Mouse (Mus musculus) frontal cortex, postnatal 10 days (tissue): ENCODE results near the gene Qpctl.
"Not testable (repeated sequence)": the region's sequence is repeated elsewhere in the genome, so short reads cannot be mapped to it uniquely, and the experiment has no call there.

Experiments used
- DNase-seq, 2 experiments: peaks; one replicate each; pipeline ENCODE4 v3.0.0; 2022; ENCODE audit warnings: low spot score in 2 of 2, mixed read lengths in 1 of 2

The Qpctl gene

DNA sequence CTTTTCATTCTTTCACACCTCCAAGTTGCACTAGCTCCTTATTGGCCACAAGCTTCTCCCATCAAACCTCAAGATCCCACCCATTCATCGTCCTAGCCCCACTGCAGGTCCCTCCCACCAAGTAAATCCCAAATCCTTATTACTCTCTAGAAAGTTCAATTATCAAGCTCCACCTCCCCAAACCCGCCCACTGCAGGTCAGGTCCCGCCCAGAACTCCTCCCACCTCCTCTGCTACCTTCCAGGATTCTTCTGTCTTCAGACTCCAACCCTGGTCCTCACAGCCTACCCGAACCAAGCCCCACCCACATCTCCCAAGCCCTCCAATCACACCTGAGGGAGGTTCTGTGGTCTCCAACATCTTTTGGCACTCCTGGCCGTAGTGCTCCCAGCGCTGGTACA, 15.1 kb upstream of the Qpctl start:
- DNase-seq = no peak

- no peak for DNase-seq
Observed at GRCm38 (mm10) chr7:19163752-19164151, 14.7 kb upstream of the Qpctl start.

DNA sequence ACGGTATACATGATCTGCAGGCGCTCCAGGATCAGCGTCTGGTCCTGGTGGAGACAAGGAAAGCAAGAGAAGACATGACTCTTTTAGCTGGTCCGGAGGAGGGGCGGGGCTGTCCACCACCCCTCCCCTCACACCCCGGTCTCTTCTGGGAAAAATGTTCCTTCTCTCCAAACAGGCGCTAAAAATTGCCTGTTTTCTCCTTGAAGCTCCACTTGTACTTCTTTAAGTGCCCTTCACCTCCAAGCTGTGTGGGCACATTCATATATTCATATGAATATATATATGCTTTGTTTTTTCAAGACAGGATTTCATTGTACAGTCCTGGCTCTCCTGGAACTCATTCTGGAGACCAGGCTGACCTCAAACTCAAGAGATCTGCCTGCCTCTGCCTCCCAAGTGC, 13.8 kb upstream of the Qpctl start:
- no peak for DNase-seq

- DNase-seq = no peak
Observed at GRCm38 (mm10) chr7:19160115-19160514, 11.0 kb upstream of the Qpctl start.

DNA sequence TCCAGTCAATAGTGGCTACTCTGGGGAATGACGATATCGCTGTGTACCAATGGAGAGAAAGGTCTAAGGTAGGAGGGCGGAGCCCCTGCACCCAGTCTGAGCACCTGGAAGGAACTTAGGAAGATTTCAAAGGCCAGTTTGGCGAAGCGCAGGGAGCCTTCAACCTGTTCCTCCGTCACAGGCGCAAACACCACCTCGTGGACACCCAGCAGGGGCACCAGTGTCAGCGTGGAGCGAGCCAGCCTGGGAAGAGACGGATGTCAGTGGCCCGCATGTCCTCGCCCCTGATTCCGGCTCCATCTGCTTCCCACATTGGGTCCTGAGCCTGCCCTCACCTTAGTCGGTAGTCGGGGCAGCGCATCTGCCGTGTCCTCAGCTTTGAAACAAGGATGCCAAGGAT, 10.3 kb upstream of the Qpctl start:
- DNase-seq = no peak

DNA sequence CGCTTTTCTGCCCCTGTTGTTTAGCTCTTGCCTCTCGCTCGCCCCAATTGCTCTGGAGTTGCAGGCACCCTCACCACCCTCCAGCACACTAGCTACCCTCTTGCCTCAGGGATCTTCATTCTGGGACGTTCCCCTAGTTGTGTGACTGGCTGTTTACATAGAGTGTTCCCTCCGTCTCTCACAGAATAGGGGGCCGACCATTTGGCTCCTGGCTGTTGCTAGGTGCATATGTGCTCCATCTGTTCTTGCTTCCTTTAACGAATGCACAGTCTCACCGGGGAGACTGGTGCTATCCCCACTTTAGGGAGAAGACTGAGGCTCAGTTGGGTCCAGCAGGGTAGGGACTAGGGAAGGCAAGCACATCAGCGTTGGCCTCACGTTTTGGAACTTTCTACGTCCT, 9.5 kb upstream of the Qpctl start:
- no peak for DNase-seq

DNA sequence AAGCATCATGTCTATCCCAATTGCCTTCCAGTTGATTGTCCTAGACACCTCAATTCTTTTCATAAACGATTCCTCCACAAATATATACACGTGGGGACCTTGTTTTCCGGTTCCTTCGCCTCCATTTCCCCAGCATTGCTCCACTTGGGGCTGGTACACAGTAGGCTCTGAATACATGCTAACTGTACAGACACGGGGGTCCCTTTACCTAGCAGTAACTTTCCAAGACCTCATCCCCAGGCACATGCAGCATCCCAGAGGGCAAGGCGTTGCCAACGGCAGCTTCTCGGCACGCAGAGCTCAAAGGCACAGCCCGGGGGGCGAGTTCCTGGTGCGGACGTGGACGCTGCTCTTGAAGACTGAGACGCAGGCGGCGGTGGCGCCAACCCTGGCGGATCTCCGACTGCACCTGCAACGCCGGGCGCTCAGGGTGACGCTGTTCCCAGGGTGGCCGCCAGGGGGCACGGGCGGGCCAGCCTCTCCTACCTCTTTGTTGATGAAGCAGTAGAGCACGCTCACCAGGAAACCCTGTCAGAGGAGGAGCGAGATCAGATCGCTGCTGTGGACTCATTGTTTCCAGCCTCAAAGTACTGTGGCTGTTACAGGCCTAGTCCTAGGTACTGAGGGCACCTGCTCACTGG, 8.2 kb upstream of the Qpctl start:
- peak; percentile 84 to 89 for DNase-seq

GRCm38 (mm10) chr7:19155825-19156475, 6.9 kb upstream of the Qpctl start:
- no peak for DNase-seq

GRCm38 (mm10) chr7:19154796-19155195, 5.7 kb upstream of the Qpctl start:
- DNase-seq = no peak

DNA sequence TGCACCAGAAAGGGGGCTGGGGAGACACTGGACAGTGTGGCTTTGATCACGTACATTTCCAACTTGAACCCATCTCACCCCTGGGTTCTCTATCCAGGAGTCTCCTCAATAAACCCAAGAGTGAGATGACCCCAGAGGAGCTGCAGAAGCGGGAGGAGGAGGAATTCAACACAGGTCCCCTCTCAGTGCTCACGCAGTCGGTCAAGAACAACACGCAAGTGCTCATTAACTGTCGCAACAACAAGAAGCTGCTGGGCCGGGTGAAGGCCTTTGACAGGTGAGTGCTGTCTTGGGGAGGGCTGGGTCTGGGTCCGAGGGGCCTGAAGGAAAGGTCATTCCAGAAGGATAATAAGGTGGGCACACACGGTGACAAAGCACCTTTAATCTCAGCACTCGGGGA, 2.0 kb upstream of the Qpctl start:
- DNase-seq = not testable (repeated sequence)

- peak; percentile 87 to 93 for DNase-seq
Observed at GRCm38 (mm10) chr7:19149626-19150025, 535 bp upstream of the Qpctl start, which contains the start of gene Snrpd2. TSS of gene Snrpd2 (plus strand) at chr7:19149722.

GRCm38 (mm10) chr7:19148180-19148874, 764 bp downstream of the Qpctl start:
- no peak for DNase-seq

DNA sequence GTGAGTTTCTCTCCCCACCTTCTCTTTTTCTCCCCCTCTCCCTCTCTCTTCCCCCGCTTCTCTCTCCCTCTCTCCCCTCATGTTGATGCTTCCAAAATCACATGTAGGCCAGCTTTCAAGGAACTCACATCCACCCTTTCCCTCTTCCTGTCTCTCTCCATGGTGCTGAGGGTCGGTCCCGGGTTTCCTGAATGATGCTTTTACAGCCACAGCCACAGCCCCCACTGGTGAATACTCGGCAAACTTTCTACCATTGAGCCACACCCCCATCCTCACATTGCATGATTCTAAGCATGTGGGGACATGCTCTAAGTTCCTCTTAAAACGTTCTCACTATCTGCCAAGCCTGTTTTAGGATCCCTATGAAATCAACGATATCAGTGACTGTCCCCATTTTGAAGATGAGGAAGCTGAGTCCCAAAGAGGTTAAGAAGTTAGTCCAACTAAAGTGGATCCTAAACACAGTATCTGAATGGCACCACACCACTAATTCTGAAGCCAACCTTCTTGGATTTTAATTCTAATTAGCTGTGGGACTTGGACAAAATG, 1.5 kb downstream of the Qpctl start:
- DNase-seq = no peak

GRCm38 (mm10) chr7:19146793-19147192, 2.3 kb downstream of the Qpctl start:
- DNase-seq = no peak

DNA sequence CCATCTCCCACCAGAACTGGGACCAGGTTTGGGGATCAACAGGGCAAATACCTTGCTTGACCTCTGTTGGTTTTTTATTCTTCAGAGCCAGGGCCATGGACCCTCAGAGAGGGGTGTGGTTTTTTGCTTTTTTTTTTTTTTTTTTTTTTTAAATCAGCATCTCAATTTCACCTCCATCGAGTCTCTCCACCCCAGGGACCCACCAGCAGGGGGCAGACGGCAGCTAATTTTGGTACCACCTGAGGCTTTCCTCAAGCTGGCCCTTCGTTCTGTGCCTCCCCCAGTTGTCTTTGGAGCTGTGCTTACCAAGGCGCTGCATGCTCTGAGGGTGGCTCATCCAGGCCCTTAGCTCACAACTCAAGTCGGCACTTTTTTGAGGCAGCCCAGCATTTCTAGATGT, 11.7 kb downstream of the Qpctl start:
- DNase-seq = no peak

DNA sequence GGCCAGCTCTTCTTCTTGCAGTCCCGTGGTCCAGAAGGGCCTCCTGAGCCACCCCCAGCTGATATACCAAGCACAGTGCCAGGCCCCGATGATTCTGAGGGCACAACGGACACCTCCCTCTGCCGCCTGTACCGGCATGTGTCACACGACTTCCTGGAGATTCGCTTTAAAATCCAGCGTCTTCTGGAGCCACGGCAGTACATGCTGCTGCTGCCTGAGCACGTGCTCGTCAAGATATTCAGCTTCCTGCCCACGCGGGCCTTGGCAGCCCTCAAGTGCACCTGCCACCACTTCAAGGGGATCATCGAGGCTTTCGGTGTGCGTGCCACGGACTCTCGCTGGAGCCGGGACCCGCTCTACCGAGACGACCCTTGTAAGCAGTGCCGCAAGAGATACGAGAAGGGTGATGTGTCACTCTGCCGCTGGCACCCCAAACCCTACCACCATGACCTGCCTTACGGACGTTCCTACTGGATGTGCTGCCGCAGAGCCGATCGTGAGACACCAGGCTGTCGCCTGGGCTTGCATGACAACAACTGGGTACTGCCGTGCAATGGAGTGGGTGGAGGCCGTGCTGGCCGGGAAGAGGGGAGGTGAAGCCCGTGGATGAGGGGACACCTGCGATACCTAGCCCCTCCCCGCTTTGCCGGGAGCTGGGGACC, 12.3 kb downstream of the Qpctl start:
- DNase-seq = no peak

- no peak for DNase-seq
Observed at GRCm38 (mm10) chr7:19136168-19136567, 12.9 kb downstream of the Qpctl start.

DNA sequence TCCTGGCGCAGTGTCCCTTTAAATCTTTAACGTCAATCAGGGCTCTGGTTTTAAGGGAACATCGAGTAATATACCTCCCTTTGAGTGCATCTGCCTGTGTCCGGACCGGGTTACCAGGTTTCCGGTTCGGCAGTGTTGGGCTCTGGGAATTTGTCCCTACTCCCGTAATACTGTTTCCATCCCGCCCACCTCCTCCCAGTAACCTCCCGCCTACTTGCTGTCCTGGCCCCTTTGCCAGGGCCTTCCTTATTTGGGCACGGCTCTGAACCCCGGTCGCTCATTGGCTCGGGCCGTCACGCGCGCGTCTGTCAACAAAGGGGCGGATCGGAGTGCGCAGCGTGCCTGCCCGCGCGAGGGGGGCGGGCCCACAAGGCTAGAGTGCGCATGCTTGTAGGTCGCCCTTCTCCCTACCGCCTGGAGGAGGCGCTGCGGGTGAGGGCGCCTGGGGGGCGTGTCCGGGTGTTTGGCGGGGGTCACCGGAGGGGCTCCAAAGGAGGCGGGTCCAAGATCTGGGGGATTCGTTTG, 17.7 kb downstream of the Qpctl start:
- DNase-seq = peak; percentile 96 to 97

DNA sequence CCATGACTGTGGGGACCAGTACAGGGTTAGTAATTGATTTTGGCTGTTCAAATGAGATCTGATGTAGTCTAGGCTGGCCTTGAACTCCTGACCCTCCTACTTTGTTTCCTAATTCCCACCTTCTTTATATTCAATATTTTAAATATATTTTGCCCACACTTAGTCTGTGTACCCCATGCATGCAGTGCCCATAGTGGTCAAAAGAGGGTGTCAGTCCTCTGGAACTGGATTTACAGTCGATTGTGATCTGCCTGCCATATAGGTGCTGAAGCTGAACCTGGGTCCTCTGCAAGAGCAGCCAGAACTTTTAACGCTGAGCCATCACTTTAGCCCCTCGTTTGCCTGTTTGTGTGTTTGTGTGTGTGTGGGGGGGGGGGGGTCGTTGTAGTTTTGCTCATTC, 18.4 kb downstream of the Qpctl start:
- no peak for DNase-seq

- DNase-seq = no peak
Observed at GRCm38 (mm10) chr7:19129396-19129795, 19.7 kb downstream of the Qpctl start.

DNA sequence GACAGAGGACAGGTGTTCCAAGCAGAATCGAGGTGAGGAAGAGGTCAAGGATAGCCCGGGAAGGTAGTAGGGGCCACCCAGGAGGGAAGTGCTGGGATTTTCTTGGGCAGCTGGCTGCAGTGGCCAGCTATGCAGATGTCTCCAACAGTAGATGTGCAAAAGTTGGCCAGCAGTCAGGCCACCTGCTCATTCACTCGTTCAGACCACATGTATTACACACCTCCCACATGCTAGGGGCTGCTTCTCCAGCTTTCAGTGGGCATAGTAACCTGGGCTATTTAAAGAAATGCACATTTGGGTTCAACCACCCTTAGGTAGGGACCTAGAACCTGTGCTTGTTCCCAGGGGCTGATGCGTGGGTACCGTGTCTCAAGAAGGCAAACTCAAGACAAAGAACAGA, 21.3 kb downstream of the Qpctl start:
- no peak for DNase-seq

GRCm38 (mm10) chr7:19124713-19125112, 24.4 kb downstream of the Qpctl start:
- no peak for DNase-seq
